Mouse (Mus musculus) bone marrow macrophage, adult 2 months (primary cell): ENCODE results near the gene Cnn2. TPM values are rescaled to one million over a fixed set of nuclear protein-coding genes. Genes with fewer than 3 reads are reported as not detected.
A peak's percentile ranks its signal among the peaks of the same experiment; 100 is the strongest.

ENCODE experiments used
- H3K27ac ChIP-seq: 2 replicates; pipeline ENCODE4 v1.5.1; 2012; ENCODE audit warnings: low read depth, low read length; ENCODE audit not compliant: insufficient read depth
- H3K4me1 ChIP-seq: 2 replicates; pipeline ENCODE4 v1.6.1; 2012; ENCODE audit warnings: low read length; ENCODE audit not compliant: control insufficient read depth, insufficient read depth
- H3K4me3 ChIP-seq: 2 replicates; pipeline ENCODE4 v1.5.1; 2012; ENCODE audit warnings: mild to moderate bottlenecking, low read length, moderate library complexity; ENCODE audit not compliant: insufficient read depth
- CTCF ChIP-seq: IDR thresholded peaks from 2 replicates; pipeline ENCODE4 v1.5.1; 2012; ENCODE audit warnings: low read depth, mild to moderate bottlenecking, low read length, moderate library complexity
- POLR2A ChIP-seq: IDR thresholded peaks from 2 replicates; pipeline ENCODE4 v1.6.1; 2012; ENCODE audit warnings: mild to moderate bottlenecking, low read depth, low read length, borderline replicate concordance
- polyA plus RNA-seq: library from polyadenylated mRNA; stranded (reverse); fragments of >200 nt; gene quantifications from 2 replicates; pipeline ENCODE4 v1.2.4, GENCODE M21; 2012; ENCODE audit not compliant: missing spikeins, insufficient read depth, insufficient read length

Gene Cnn2
- polyA plus RNA-seq, 1 experiment = 41.5 TPM

DNA sequence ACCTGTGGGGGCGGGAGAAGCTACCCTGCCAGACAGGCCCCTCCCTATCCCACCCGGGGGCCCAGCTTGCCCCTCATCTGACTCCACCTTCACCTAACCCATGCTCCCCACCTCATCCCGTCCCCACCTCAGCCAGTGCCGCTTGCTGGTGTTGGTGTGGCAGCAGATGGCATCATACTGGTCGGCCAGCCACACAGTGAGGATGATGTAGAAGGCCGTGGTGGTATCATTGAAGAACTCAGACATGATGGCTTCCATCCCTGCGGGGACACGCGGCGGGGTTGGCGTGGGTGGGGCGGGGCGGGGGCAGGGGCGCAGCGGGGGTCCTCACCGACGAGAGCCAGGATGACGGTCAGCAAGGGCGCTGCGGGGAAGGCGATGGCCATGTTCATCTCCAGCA lies 10.3 kb upstream of the Cnn2 start:
- H3K4me1 ChIP-seq = peaks cover 23% of the 10 kb centered on the region
- H3K27ac ChIP-seq = no peak overlapping the region
- TF ChIP-seq CTCF = no peak
- TF ChIP-seq POLR2A = no peak
- H3K4me3 ChIP-seq = no peak overlapping the region

DNA sequence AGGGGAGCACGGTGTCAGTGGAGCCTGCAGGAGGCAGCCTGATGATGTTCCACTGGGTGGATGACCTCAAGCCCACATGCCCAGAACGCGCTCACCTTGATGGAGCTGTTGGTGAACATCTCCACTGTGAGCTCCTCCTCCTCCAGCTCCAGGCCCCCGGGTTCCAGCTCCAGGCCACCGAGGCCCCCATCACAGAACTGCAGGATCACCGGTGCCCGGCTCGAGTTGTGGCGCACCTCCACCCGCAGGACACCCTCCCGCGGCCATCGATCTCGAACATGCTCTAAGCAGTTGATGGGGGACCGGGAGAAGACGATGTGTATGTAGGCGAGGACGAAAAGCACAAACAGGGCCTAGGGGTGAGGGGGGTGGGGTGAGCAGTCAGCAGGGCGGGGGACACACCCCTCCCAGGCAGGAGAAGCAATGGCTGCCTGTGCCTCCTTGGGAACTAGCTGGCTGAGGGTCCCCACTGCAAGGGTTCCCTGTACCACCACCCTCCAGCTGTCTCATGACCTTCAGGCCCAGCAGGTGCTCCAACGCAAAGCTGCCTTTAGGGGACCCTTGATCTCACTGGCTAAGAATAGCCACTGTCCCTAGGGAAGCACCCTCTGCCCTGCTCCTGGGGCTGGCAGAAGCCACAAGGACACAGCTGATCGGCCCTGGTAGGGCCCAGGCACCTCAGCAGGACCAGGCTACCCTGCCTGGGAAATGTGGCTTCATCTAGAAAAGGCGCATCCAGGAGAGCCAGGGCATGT lies 8.8 kb upstream of the Cnn2 start:
- H3K4me1 ChIP-seq = peaks cover 19% of the 10 kb centered on the region
- no peak overlapping the region for H3K4me3 ChIP-seq
- no peak overlapping the region for H3K27ac ChIP-seq
- TF ChIP-seq POLR2A = no peak

DNA sequence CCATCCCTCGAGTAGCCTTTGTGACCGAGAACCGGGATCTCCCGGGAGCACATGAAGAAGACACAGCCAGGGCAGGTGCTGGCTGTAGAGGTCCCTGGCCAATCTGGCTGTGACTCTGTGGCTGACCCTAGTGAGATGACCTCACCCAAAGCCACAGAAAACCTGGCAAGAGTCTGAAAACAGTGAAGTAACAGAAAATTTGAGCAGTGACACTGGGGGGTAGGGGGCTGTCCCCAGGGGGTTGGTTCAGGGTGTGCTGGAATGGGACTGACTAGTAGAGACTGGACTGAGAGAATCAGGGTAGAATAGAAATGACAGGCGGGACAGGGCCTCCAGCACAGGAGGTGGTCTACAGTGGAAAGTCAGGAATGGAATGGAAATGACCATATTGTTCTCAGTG lies 5.2 kb upstream of the Cnn2 start:
- no peak for TF ChIP-seq POLR2A
- no peak for TF ChIP-seq CTCF

DNA sequence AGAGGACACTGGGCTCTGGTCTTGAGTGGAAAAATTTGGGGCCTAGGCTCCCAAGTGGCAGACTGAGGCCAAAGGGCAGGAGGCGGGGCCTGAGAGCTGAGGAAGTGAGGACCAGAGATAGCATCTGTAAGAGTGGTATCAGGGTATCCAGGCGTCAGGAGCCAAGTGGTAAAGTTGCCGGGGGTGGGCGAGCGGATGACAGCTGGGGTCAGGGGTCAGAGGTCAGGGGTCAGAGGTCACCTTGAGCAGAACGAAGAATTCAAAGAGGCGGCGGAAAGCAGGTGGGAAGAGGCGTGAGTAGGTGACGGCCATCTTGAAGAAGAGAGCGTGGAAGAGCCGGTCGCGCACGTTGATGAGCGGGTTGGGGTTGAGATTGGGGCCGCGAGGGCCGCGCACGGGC lies 4.7 kb upstream of the Cnn2 start:
- Histone ChIP-seq H3K4me3 (peak overlapping the region; percentile 90), H3K27ac (peak overlapping the region; percentile 60), H3K4me1 (peaks cover 17% of the 10 kb centered on the region)
- TF ChIP-seq POLR2A (no peak), CTCF (no peak)

More for the DNA sequence above, 5.2 kb upstream of the Cnn2 start:
- Histone ChIP-seq H3K4me3 (peak overlapping the region; percentile 90), H3K27ac (peak overlapping the region; percentile 5; the same call in 1 of the 2 replicates), H3K4me1 (peaks cover 17% of the 10 kb centered on the region)

DNA sequence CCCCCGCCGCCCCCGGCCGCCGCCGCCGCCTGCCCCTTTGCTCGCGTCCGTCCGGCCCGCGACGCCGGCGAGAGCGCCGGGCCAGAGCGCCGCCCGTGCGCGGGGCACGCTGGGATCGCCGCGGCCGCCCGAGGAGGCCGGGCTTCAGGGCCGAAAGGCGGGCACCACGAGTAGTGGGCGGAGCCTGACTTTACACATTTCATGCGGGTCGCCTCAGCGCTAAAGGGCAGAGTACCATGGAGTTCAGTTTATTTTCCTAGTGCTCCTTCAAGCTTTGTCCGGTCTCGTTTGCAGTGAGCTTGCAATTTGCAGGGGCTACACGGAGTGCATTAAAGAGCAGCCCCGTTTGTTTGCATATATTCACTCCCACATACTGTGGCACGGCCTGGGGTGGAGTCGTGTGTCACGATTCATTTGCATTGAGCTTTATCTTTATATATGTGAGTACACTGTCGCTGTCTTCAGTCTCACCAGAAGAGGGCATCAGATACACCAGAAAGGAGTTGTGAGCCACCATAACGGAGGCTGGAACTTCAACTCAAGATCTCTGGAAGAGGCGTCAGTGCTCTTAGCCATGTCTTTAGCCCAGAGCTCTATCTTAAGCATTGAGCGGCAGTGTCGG lies 4.1 kb upstream of the Cnn2 start, which contains the start of gene Tmem259:
Tmem259 (minus strand) TSS at position 136 of the 622 bp plus-strand sequence.
- TF ChIP-seq POLR2A = no peak
- peak; percentile 53; the same call in 1 of the 2 replicates for TF ChIP-seq CTCF
- Histone ChIP-seq H3K27ac (peak within 1 kb of the TSS; percentile 87), H3K4me3 (peak within 1 kb of the TSS; percentile 91), H3K4me1 (peaks cover 17% of the 10 kb centered on the region)

DNA sequence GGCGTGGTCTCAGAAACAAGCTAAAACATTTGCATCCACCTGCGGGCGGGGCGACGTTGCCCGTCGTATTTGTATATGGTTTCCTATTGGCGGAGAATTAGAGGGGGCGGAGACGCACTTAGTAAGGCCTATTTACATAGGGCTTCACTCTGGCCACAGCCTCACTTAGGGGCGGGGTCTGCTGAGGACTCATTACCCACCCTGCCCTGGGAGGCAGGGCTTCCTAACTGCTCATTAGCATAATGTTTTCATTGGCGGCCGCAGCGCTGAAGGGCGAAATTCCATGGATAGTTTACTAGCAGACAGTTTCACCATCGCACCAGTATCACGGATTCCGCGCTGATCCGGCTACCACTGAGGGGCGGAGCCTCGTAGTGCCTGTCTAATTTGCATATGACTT lies 3.5 kb upstream of the Cnn2 start:
- Histone ChIP-seq H3K4me1 (peaks cover 17% of the 10 kb centered on the region), H3K27ac (peak overlapping the region; percentile 87), H3K4me3 (peak overlapping the region; percentile 91)
- TF ChIP-seq CTCF (no peak), POLR2A (no peak)

DNA sequence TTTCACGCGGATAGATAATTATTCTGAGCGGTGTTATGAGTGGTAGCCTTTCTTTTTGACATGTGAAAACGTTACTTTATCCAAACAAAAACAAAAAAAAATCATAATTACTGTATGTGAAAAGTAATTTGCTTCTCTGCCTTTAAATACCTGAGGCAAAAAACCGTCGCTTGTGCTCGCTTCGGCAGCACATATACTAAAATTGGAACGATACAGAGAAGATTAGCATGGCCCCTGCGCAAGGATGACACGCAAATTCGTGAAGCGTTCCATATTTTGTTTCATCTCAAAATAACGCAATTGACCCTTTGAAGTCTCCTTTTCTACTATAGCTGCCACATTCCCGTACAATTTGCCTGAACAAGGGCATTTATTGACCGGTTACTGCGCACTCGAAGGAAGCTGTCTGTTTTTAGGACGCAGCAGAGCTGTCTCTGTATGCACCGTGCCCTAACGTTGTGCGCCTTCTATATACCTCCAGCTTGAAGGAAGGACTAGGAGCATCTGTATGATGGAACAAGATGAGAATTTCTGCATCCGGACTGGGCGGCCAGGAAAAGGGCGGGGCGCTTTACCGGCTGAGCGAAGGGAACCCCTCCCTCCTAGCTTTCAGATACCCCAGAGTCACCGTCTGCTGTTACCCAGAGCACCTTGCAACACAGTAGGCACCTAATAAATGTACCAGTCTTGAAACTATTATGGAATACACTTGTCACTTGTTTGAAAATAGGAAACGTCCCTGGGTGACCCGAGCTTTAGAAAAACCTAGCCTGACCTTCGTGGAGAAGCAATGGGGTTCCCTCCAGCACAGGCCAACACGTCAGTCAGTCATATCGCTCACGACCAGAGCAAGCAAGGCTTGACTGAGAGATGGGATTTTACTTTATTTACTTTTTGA lies 2.8 kb upstream of the Cnn2 start:
- Histone ChIP-seq H3K4me1 (peaks cover 17% of the 10 kb centered on the region), H3K27ac (peak overlapping the region; percentile 86), H3K4me3 (peak overlapping the region; percentile 91)
- no peak for TF ChIP-seq POLR2A
- no peak for TF ChIP-seq CTCF

DNA sequence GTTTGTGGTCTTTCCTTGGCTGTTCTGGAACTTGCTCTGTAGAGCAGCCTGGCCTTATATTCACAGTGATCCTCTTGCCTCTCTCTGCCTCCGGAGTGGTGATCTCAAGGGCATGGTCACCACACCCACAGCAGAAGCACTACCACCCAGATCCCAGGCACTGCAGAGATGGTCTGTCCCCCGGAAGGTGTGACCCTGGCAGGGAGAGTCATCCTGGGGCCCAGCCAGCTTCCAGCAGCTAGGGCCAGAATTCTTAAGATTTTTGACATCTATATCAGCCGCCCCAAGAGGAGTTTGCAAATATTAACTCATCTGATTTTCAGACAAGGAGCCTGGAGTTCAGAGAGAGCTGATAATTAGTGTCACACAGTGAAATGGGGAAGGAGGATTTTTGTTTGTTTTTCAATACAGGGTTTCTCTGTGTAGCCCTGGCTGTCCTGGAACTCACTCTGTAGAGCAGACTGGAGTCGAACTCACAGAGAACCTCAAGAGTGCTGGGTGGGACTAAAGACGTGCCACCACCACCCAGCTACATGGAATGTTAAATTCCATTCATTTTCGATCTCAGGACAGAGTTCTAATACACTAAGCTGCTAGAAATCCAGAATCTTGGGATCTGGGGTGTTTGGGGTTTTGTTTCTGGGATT lies 2.0 kb upstream of the Cnn2 start:
- TF ChIP-seq CTCF (no peak), POLR2A (no peak)
- Histone ChIP-seq H3K4me3 (peak overlapping the region; percentile 51), H3K4me1 (peaks cover 17% of the 10 kb centered on the region), H3K27ac (peak overlapping the region; percentile 86)

DNA sequence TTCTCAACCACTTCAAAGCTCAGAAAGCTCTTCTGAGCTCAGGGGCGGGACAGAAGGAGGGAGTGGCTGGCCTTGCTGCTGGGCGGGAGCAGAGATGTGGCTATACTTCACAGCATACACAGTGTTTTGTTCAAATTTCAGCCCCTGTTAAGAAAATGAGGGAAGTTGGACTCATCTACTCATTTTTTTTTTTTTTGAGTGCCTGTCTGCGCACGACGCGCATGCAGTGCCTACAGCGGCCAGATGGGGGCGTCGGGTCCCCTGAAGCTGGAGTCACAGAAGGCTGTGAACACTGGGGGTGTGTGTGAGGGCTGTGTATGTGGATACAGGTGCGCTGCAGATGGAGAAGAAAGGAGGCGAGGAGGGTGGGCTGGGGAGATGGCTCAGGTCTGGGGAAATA lies 1.4 kb upstream of the Cnn2 start:
- no peak for TF ChIP-seq POLR2A
- TF ChIP-seq CTCF = peak; percentile 88
- Histone ChIP-seq H3K27ac (peak overlapping the region; percentile 86), H3K4me1 (peaks cover 17% of the 10 kb centered on the region), H3K4me3 (peak overlapping the region; percentile 4; the same call in 1 of the 2 replicates)
